Mouse (Mus musculus): Measurements from ENCODE around the gene Scly. TPM values are rescaled to one million over a fixed set of nuclear protein-coding genes. Genes with fewer than 3 reads are reported as not detected.
A peak's percentile ranks its signal among the peaks of the same experiment; 100 is the strongest.

Scly gene
- polyA plus RNA-seq, 1 experiment from 2014 or later = 28.8 TPM

DNA sequence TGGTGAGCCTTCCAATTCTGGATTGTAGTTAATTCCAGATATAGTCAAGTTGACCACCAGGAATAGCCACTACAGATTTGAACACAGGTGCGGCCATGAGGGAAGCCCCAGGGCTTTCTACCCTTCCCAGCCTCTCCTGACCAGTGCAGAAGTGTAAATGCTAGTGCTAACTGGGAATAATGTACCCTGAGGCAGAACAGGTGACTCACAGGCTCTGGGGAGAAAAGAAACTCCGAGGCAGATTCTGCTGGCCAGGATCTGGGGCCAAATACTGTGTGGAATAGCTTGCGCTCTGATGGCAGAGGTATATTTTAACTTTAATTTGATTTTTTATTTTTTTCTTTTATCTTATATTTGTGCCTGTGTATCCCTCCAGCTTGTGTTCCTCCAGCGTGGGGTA lies 6.5 kb downstream of the Scly start:
- ATAC-seq = no peak
- H3K27ac ChIP-seq = no peak overlapping the region
- H3K9ac ChIP-seq = no peak overlapping the region
- peaks cover 32% of the 10 kb centered on the region for H3K4me1 ChIP-seq
- H3K9me3 ChIP-seq (replicated peaks) = no peaks in the 10 kb centered on the region
- WGBS (ENCODE audit: insufficient replicate concordance) = 89% methylated on average over 4 of the region's 4 CpGs
- H3K36me3 ChIP-seq = peaks cover 90% of the 10 kb centered on the region
- no peak overlapping the region for H3K4me2 ChIP-seq
- no peaks in the 10 kb centered on the region for H3K27me3 ChIP-seq (replicated peaks)
- H3K4me3 ChIP-seq = no peak overlapping the region

DNA sequence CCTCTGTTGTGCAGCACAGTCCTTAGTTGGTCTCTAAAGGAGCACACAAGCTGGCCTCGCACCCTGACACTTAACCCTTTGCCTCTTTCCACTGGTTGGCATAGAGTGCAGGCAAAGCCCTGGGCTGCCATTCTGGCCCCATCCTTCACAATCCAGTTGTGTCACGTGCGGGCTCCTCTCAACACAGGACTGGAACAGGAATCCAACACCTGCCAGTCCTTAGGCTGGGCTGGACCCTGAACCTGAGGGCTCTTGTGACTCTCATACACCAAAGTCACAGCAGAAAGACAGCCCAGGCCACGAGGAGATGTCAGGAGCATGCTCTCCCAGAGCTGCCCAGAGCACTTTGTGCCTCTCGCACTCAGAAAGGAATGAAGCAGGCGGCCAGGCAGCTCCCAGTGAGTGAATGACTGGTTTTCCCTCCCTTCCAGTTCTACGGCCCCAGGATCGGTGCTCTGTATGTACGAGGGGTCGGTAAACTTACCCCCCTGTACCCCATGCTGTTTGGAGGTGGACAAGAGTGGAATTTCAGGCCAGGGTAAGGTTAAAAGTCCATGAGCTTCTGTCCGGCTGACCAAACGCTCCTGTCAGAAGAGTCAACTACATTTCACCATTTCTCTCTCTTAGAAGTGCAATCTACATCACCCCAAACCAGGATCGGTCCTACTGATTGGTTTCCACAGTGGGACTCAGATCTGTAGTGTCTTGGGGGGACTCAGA lies 11.4 kb downstream of the Scly start:
- no peak overlapping the region for H3K9ac ChIP-seq
- WGBS (ENCODE audit: insufficient replicate concordance) = 85% methylated on average over 13 of the region's 13 CpGs
- no peak overlapping the region for H3K27ac ChIP-seq
- H3K27me3 ChIP-seq (replicated peaks) = no peaks in the 10 kb centered on the region
- no peak overlapping the region for H3K4me3 ChIP-seq
- H3K36me3 ChIP-seq = peaks cover 89% of the 10 kb centered on the region
- H3K4me1 ChIP-seq = no peaks in the 10 kb centered on the region
- H3K9me3 ChIP-seq (replicated peaks) = no peaks in the 10 kb centered on the region
- ATAC-seq = peak; percentile 14; the same call in 1 of the 2 replicates
- H3K4me2 ChIP-seq = no peak overlapping the region

DNA sequence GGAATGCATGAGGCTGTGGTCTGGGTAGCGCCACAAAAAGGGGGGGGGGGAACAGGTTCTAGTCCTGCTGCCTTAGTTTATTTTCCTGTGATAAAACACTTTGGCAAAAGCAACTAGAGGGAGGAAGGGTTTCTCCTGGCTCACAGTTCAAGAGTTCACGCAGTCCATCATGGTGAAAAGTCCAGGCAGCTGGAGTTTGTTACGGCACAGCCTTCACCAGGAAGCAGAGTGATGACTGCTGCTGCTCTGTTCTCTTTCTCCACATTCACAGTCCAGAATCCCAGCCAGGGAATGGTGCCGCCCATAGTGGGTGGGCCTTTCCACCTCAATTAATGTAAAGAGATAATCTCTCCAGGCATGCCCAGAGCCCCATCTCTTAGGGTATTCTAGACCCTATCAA lies 14.1 kb downstream of the Scly start:
- no peak overlapping the region for H3K9ac ChIP-seq
- H3K9me3 ChIP-seq (replicated peaks) = no peaks in the 10 kb centered on the region
- 85% methylated on average over 4 of the region's 4 CpGs for WGBS (ENCODE audit: insufficient replicate concordance)
- H3K4me1 ChIP-seq = no peaks in the 10 kb centered on the region
- peaks cover 78% of the 10 kb centered on the region for H3K36me3 ChIP-seq
- H3K27ac ChIP-seq = no peak overlapping the region
- no peak for ATAC-seq
- no peak overlapping the region for H3K4me2 ChIP-seq
- H3K27me3 ChIP-seq (replicated peaks) = no peaks in the 10 kb centered on the region
- H3K4me3 ChIP-seq = no peak overlapping the region

DNA sequence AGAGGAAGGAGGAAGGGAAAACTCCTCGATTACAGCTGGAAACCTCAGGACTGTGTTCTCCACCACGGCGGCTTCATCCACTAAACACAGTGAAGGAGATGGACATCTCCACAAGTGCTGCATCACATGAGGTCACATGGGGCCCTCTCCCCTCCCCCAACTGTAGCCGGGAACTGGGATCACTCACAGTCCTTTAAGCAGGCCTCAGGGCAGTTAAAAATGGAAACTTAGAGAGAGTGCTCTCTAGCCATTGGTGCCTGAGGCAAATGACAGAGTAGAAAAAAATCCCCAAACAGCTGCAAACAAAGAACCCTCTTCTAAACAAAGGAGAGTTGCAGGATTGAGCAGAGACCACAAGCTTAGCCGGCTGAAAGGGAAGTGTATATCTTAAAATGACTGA lies 15.1 kb downstream of the Scly start:
- Histone ChIP-seq H3K27ac (no peak overlapping the region), H3K36me3 (peaks cover 68% of the 10 kb centered on the region), H3K9ac (no peak overlapping the region), H3K9me3 (replicated peaks) (no peaks in the 10 kb centered on the region), H3K4me1 (no peaks in the 10 kb centered on the region), H3K4me2 (no peak overlapping the region), H3K4me3 (no peak overlapping the region), H3K27me3 (replicated peaks) (no peaks in the 10 kb centered on the region)
- ATAC-seq = no peak
- WGBS (ENCODE audit: insufficient replicate concordance) = 73% methylated on average over 5 of the region's 5 CpGs

DNA sequence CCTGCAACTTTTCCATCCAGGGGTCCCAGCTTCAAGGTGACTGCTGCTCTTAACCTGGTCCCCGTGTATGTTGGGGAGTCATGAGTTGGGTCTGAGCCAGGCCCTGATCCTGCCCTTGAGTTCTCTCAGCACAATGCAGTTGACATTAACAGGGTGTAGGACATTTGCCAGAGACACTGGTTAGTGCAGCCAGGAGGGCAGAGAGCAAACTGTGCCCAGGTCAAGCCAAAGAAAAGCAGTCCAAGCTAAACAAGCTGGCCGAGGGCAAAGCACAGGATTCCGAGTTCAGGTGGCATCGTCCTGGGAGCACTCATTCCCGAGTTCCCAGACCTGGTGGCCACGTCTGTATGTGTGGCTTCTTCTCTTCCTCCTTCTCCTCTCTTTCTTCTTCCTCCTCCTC lies 19.5 kb downstream of the Scly start:
- H3K36me3 ChIP-seq = peaks cover 33% of the 10 kb centered on the region
- no peak overlapping the region for H3K9ac ChIP-seq
- WGBS (ENCODE audit: insufficient replicate concordance) = 67% methylated on average over 6 of the region's 6 CpGs
- no peak overlapping the region for H3K4me3 ChIP-seq
- H3K9me3 ChIP-seq (replicated peaks) = no peaks in the 10 kb centered on the region
- no peak overlapping the region for H3K27ac ChIP-seq
- ATAC-seq = no peak
- H3K27me3 ChIP-seq (replicated peaks) = no peaks in the 10 kb centered on the region
- H3K4me2 ChIP-seq = no peak overlapping the region
- H3K4me1 ChIP-seq = peaks cover 15% of the 10 kb centered on the region

DNA sequence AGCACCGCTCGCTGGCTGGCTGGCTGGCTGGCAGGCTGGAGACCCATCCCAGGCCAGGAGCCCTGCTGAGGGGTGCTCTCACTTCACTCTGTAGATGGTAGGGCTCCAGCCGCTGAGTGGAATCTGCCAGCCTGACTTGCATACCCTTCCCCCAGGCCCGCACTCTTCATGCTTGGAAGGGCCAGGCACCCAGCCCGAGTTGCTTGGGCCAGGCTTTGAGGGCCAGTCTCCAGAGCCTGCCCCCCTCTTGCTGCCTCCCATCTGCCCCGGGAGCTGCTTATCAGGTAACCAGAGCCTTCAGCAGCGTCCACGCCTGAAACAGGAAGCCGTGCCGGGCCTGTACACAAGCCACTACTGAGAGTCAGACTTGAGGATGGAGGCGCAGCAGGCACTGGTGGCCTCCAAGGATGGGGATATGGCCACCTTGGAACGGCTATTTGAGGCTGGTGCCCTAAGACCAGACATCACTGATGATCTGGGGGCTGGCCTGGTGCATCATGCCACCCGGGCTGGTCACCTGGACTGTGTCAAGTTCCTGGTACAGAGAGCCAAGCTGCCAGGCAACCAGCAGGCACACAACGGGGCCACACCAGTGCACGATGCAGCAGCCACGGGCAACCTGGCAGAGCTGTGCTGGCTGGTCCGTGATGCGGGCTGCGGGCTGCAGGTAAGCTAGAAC lies 23.8 kb downstream of the Scly start, which contains the start of gene Espnl:
Gene Espnl (plus strand): TSS at position 316 of the 679 bp plus-strand sequence.
- 0 out of 2 replicates have a peak, but pooled peaks cover 5% of the 10 kb centered on the region for H3K27me3 ChIP-seq (replicated peaks)
- ATAC-seq = peak; percentile 54
- peak within 1 kb of the TSS; percentile 8; the same call in 1 of the 2 replicates for H3K4me2 ChIP-seq
- H3K9me3 ChIP-seq (replicated peaks) = no peaks in the 10 kb centered on the region
- no peak within 1 kb of the TSS for H3K9ac ChIP-seq
- H3K4me1 ChIP-seq = peaks cover 15% of the 10 kb centered on the region
- 45% methylated on average over 19 of the region's 19 CpGs for WGBS (ENCODE audit: insufficient replicate concordance)
- no peak within 1 kb of the TSS for H3K27ac ChIP-seq
- H3K36me3 ChIP-seq = peaks cover 8% of the 10 kb centered on the region; the same call in 1 of the 2 replicates
- H3K4me3 ChIP-seq = no peak within 1 kb of the TSS

DNA sequence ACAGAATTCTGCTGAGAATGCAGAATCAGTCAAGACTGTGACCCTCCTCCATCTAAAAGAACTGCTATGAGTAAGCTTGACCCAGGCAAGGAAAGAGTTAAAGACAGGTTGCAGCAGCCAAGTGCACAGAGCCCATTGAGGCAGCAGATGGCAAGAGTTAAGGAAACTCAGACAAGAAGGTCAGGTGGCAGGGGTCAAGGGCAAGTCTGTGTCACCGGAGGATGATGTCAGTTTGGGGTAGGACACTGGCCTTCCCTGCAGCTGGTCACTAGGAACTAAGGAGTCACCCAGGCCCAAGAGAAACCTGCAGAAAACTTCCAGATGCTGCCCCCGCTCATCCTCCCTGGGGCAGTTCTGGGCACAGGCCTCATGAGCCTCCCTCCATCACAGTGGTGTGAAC lies 26.5 kb downstream of the Scly start:
- Histone ChIP-seq H3K4me1 (peaks cover 15% of the 10 kb centered on the region), H3K27me3 (replicated peaks) (0 out of 2 replicates have a peak, but pooled peaks cover 8% of the 10 kb centered on the region), H3K36me3 (no peaks in the 10 kb centered on the region), H3K27ac (no peak overlapping the region), H3K9ac (no peak overlapping the region), H3K9me3 (replicated peaks) (no peaks in the 10 kb centered on the region), H3K4me2 (no peak overlapping the region), H3K4me3 (no peak overlapping the region)
- WGBS (ENCODE audit: insufficient replicate concordance) = 62% methylated on average over 2 of the region's 2 CpGs
- no peak for ATAC-seq

DNA sequence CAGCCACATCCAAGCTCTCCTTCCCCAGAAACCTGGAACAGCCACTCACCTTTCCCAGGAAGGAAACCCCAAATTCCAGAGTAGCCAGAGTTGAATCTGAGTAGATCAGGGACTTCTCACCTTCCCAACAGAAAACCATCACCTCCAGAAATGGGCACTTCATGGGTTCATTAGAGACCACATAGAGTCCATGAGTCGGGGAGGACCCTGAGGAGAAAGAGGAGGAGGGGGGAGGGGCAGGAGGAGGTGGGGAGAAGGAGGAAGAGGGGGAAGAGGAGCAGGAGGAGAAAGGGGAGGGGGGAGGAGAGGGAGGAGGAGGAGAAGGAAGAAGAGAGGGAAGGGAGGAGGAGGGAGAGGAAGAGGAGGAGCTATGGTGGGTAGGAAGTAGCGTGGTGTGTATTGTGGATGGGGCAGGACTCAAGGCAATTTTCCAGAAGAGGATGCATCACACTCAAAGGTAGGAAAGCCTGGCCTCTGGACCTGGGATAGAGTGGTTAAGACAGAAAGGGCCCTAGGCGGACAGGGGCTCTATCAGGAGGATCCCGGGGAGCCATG lies 27.4 kb downstream of the Scly start:
- Histone ChIP-seq H3K4me1 (peaks cover 15% of the 10 kb centered on the region), H3K36me3 (no peaks in the 10 kb centered on the region), H3K27me3 (replicated peaks) (peaks cover 8% of the 10 kb centered on the region; the same call in 1 of the 2 replicates), H3K27ac (no peak overlapping the region), H3K9me3 (replicated peaks) (no peaks in the 10 kb centered on the region), H3K4me3 (no peak overlapping the region), H3K4me2 (no peak overlapping the region), H3K9ac (no peak overlapping the region)
- ATAC-seq = no peak
- WGBS (ENCODE audit: insufficient replicate concordance) = 52% methylated on average over 4 of the region's 4 CpGs

DNA sequence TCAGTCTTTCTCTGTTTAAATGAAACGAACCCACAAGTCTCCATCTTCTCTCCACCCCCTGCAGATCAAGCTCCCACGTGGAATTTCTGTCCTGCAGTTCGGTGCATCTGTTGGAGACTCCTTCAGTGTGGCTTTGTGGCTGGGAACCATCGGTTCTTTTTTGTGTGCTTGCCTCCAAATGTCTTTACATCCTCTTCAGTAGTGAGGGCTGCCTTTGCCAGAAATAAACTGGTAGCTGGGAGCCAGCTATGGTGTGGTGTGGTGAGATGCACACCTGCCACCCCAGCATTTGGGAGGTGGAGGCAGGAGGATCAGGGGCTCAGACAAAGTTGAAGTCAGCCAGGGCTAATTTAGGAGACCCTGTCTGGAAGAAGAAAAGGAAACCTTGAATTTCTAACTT lies 34.0 kb downstream of the Scly start:
- no peaks in the 10 kb centered on the region for H3K36me3 ChIP-seq
- peaks cover 11% of the 10 kb centered on the region; the same call in 1 of the 2 replicates for H3K4me1 ChIP-seq
- no peak overlapping the region for H3K9ac ChIP-seq
- ATAC-seq = no peak
- no peak overlapping the region for H3K4me3 ChIP-seq
- H3K4me2 ChIP-seq = no peak overlapping the region
- peaks cover 4% of the 10 kb centered on the region; the same call in 1 of the 2 replicates for H3K27me3 ChIP-seq (replicated peaks)
- H3K9me3 ChIP-seq (replicated peaks) = no peaks in the 10 kb centered on the region
- 42% methylated on average over 4 of the region's 4 CpGs for WGBS (ENCODE audit: insufficient replicate concordance)
- H3K27ac ChIP-seq = no peak overlapping the region

DNA sequence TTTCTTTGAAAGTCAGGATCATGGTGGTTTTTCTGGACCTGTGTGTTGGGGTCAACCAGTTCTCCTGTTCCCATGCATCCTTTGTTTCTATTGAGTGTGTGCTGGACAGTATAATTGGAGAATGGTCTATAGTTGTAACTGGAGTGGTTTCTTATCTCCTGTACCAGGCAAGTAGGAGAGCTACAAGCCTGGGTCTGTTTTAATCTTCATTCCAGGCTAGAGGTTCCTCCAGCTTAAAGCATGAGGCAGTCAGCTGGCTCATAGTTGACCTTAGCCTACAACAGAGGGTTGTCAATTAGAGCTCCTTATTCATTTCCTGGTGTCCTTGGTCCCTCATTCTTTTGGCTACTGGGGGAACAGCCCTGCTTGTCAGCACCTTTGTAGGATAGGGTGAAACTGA lies 35.4 kb downstream of the Scly start:
- no peaks in the 10 kb centered on the region for H3K36me3 ChIP-seq
- no peaks in the 10 kb centered on the region for H3K9me3 ChIP-seq (replicated peaks)
- no peak overlapping the region for H3K4me2 ChIP-seq
- no peak overlapping the region for H3K4me3 ChIP-seq
- no peak overlapping the region for H3K9ac ChIP-seq
- H3K27ac ChIP-seq = no peak overlapping the region
- ATAC-seq = no peak
- H3K27me3 ChIP-seq (replicated peaks) = peaks cover 14% of the 10 kb centered on the region
- H3K4me1 ChIP-seq = peaks cover 11% of the 10 kb centered on the region; the same call in 1 of the 2 replicates

DNA sequence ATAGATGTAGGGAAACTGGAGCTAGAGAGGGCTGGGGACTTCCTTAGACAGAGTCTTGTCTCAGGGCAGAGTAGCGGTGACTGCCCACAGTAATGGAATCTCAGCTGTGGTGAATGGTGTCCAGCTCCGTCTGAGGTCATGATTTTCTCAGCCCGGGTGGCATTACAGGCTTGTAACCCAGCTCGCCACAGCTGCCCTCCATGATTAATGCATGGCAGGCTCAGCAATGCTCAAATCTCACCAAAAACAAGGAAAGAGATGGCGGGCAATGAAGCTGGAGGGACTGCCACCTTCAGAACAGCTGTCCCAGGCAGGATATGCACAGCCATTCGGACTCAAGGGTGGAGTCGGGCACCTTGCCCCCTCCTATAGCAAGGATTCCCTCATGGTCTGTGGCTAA lies 39.2 kb downstream of the Scly start:
- no peaks in the 10 kb centered on the region for H3K9me3 ChIP-seq (replicated peaks)
- H3K4me1 ChIP-seq = peaks cover 11% of the 10 kb centered on the region; the same call in 1 of the 2 replicates
- no peak for ATAC-seq
- H3K4me2 ChIP-seq = no peak overlapping the region
- no peaks in the 10 kb centered on the region for H3K36me3 ChIP-seq
- peaks cover 52% of the 10 kb centered on the region for H3K27me3 ChIP-seq (replicated peaks)
- 60% methylated on average over 7 of the region's 7 CpGs for WGBS (ENCODE audit: insufficient replicate concordance)
- H3K27ac ChIP-seq = no peak overlapping the region
- no peak overlapping the region for H3K9ac ChIP-seq
- H3K4me3 ChIP-seq = no peak overlapping the region

DNA sequence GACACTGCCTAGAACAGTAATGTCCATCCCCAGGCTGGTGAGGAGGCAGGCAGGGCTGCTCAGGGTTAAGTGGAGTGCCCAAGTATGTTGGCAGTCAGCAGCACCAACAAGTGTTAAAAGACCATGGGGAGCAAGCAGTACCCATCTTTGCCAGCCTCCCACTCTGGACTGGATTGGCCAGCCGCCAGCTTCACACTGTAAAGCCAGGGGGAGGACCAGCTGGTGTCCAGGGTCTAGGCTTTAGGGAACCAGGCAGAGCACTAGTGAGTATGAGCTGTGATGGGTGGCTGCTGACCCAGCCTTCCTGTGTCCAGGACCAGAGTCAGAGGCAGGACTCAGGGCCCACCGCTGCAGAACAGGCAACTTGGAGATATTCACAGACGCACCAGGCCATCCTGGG lies 45.9 kb downstream of the Scly start:
- no peak overlapping the region for H3K27ac ChIP-seq
- no peaks in the 10 kb centered on the region for H3K36me3 ChIP-seq
- H3K4me3 ChIP-seq = no peak overlapping the region
- peaks cover 91% of the 10 kb centered on the region for H3K27me3 ChIP-seq (replicated peaks)
- H3K9me3 ChIP-seq (replicated peaks) = no peaks in the 10 kb centered on the region
- 62% methylated on average over 3 of the region's 3 CpGs for WGBS (ENCODE audit: insufficient replicate concordance)
- no peak for ATAC-seq
- peaks cover 9% of the 10 kb centered on the region; the same call in 1 of the 2 replicates for H3K4me1 ChIP-seq
- H3K4me2 ChIP-seq = no peak overlapping the region
- no peak overlapping the region for H3K9ac ChIP-seq

Measured in liver, embryonic 12.5 days (tissue).